Mouse (Mus musculus): ENCODE results near the gene 1810010H24Rik. TPM values are rescaled to one million over a fixed set of nuclear protein-coding genes. Genes with fewer than 3 reads are reported as not detected.
"Not testable (repeated sequence)": the region's sequence is repeated elsewhere in the genome, so short reads cannot be mapped to it uniquely, and the experiment has no call there.

Gene 1810010H24Rik
- polyA plus RNA-seq, 1 experiment = 5.3 TPM

DNA sequence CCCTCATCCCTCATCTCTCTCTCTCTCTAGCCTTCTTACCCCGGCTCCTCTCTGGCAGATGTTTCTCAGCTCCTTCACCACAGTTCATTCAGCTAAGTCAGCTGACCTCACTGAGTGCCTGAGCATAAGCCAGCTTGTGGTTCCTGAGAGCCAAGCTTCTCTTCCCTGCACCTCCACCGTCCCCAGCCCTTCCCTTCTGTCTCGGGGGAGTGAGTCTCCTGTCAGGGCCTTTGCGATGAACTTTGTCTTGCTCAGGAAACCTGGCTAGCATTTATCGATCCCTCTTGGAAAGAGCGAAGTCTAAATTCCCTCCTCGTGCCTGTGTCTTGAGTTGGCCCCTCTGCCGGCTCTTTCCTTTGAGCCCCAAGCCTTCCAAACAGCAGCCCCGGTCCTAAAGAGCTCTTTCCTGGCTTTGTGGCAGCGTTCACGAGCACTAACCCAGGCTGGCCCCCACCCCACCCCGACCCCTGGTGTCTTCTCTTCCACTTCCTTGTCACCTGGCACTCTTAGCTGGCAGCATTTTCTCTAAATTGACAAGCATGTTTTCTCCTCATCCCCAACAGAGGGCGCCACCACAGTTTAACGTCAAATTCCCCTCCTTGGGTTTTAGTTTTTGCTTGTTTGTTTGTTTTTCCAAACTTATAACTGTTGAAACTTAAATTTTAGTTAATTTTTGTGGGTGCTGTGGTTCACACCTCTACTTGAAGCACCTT, 10.7 kb upstream of the 1810010H24Rik start:
- TF ChIP-seq CTCF (IDR thresholded peaks at IDR 0.05; ENCODE audit: borderline replicate concordance, extremely low read depth, insufficient read depth, insufficient read length) (peak; percentile 32; the same call in 1 of the 2 replicates), POLR2A (IDR thresholded peaks at IDR 0.05; ENCODE audit: borderline replicate concordance, extremely low read depth, insufficient read depth, insufficient read length, poor library complexity, severe bottlenecking) (no peak)
- DNase-seq (ENCODE audit: low read depth) = peak; percentile 29

DNA sequence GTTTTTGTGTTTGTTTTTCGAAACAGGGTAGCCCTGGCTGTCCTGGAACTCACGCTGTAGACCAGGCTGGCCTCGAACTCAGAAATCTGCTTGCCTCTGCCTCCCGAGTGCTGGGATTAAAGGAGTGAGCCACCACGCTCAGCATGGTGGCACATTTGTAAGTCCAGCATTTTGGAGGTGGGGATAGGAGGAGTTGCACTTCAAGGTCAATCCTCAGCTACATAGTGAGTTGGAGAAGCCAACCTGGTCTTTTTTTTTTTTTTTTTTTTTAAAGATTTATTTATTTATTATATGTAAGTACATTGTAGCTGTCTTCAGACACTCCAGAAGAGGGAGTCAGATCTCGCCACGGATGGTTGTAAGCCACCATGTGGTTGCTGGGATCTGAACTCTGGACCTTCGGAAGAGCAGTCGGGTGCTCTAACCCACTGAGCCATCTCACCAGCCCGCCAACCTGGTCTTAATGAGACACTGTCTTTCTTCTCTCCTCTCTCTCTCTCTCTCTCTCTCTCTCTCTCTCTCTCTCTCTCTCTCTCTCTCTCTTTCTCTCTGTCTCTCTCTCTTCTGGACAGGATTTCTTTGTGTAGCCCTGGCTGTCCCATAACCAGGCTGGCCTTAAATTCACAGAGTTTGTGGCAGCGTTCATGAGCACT, 9.8 kb upstream of the 1810010H24Rik start:
- not testable (repeated sequence) for DNase-seq (ENCODE audit: low read depth)

DNA sequence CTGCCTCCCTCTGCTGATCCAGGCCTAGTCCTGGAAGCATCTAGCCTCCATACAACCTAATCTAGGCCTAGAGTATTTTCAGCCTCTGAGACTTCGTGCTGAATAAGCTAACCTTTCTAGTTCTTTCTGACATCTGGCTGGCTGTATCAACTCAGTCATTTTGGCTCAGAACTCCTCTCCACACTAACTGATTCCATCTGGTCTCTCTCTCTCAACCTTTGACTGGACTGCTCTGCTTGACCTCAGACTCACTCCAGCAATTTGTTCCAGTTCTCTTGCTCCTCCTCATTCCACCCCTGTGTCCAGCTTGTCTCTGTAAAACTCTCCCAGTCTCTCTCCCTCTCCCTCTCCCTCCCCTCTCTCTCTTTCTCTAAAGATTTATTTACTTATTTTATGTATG, 8.6 kb upstream of the 1810010H24Rik start:
- TF ChIP-seq POLR2A (IDR thresholded peaks at IDR 0.05; ENCODE audit: borderline replicate concordance, extremely low read depth, insufficient read depth, insufficient read length, poor library complexity, severe bottlenecking) (no peak), CTCF (IDR thresholded peaks at IDR 0.05; ENCODE audit: borderline replicate concordance, extremely low read depth, insufficient read depth, insufficient read length) (no peak)
- DNase-seq (ENCODE audit: low read depth) = no peak

DNA sequence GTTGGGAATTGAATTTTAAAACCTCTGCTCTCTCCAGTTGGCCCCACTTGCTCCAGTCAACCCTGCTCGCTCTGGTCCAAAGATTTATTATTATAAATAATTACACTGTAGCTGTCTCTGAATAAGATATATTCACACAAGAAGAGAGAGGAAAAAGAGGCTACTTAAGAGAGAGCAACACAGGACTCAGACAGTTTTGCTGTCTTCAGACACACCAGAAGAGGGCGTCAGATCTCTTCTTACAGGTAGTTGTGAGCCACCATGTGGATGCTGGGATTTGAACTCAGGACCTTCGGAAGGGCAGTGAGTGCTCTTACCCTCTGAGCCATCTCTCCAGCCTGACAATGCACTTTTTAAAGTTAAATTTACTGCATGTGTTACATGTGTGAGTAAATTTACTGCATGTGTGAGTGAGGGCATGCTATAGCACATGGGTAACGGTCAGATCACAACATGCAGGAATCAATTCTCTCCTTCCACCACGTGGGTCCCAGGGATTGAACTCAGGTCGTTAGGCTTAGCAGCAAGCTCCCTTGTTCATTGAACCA, 8.1 kb upstream of the 1810010H24Rik start:
- no peak for TF ChIP-seq CTCF (IDR thresholded peaks at IDR 0.05; ENCODE audit: borderline replicate concordance, extremely low read depth, insufficient read depth, insufficient read length)
- no peak for DNase-seq (ENCODE audit: low read depth)

DNA sequence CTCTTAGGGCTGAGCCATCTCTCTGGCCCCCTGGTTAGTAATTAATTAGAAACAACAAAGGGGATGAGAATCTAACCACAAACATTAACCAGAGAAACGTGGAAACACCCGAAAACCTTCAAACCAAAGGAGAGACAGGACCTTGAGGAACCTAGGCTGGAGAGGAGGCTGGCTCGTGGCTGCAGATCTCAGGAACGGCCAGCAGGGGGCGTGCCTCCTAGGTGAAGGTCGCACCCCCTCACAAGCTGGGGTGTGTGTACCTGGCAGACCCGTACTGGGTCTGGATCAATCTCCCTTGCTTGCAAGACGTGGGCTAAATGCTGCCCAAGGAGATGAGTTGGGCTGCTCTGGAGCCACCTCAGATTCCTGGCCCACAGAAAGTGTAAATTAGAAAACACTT, 6.9 kb upstream of the 1810010H24Rik start:
- TF ChIP-seq POLR2A (IDR thresholded peaks at IDR 0.05; ENCODE audit: borderline replicate concordance, extremely low read depth, insufficient read depth, insufficient read length, poor library complexity, severe bottlenecking) = no peak
- TF ChIP-seq CTCF (IDR thresholded peaks at IDR 0.05; ENCODE audit: borderline replicate concordance, extremely low read depth, insufficient read depth, insufficient read length) = peak; percentile 44; the same call in 1 of the 2 replicates
- no peak for DNase-seq (ENCODE audit: low read depth)

DNA sequence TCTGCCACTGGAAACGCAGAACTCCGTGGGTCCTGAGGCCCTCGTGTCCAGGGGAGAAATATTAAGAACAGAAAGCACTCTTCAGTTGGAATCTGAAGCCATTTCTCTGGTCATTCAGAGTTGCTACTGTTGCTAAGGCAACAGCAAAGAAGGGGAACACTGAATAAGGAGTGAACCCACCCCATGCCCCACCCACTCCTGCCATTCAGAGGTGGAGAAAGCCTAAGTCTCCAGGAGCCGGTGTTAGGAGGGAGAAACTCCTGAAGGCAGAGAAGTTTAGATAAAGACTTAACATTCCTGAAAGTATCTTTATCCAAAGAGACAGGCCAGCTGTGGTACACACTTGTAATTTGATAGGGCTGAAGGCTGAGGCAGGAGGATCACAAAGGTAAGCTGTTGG, 6.2 kb upstream of the 1810010H24Rik start:
- TF ChIP-seq POLR2A (IDR thresholded peaks at IDR 0.05; ENCODE audit: borderline replicate concordance, extremely low read depth, insufficient read depth, insufficient read length, poor library complexity, severe bottlenecking) (no peak), CTCF (IDR thresholded peaks at IDR 0.05; ENCODE audit: borderline replicate concordance, extremely low read depth, insufficient read depth, insufficient read length) (no peak)
- DNase-seq (ENCODE audit: low read depth) = no peak

DNA sequence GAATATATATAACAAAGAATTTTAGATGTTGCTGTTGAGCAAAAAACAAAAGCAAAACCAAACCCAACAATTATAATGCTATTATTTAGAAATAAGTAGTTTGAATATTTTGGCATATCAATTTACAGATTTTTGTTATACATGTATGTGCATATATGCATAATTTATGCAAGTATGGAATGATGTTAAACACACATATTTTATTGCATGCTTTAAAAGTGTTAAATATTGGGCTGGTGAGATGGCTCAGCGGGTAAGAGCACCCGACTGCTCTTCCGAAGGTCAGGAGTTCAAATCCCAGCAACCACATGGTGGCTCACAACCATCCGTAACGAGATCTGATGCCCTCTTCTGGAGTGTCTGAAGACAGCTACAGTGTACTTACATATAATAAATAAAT, 5.8 kb upstream of the 1810010H24Rik start:
- DNase-seq (ENCODE audit: low read depth) = not testable (repeated sequence)

DNA sequence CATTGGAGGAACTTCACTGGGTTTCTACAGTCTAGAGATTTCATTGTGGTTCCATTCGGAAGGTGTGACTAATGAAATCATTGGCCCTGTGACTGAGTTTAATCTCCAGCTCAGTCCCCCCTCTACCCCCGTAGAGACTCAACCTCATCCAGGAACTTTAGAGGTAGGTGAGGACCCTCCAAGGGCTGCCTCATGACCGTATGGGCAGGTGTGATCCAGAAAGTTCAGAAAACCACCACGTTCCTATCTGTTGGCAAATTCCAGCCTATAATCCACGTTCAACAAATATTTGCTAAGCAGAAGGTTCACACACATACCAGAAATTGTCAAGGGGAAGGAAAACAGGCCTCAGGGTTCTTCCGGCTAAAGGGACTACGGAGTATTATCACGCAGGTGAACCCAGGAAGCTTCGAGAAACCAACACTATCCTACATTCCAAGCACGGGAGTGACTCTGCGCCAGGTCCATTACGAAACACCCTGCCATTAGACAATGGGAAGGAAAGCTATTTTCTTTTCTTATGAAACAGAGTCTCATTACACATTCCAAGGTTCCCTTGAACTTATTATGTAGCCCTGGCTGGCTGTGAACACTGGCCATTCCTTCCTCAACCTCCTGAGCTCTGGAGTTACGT, 3.3 kb upstream of the 1810010H24Rik start:
- TF ChIP-seq POLR2A (IDR thresholded peaks at IDR 0.05; ENCODE audit: borderline replicate concordance, extremely low read depth, insufficient read depth, insufficient read length, poor library complexity, severe bottlenecking) (no peak), CTCF (IDR thresholded peaks at IDR 0.05; ENCODE audit: borderline replicate concordance, extremely low read depth, insufficient read depth, insufficient read length) (no peak)
- DNase-seq (ENCODE audit: low read depth) = no peak

DNA sequence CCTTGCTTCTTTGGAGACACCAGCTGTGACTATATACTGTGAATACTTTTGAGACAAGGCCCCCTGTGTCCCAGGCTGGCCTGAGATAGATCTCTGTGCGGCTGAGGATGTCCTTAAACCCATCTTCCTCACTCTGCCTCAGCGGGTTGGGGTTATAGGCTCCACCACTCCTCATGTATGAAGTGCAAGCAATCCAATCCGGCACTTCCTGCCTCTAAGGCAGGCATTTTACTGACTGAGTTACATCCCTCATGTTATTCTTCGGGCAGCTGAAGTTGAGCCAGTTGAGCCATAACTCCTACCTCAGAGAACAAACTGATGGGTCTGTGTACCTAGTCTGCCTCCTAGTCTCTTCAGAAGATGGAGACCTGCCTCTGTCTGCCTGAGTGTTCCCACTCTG, 1.1 kb upstream of the 1810010H24Rik start:
- TF ChIP-seq POLR2A (IDR thresholded peaks at IDR 0.05; ENCODE audit: borderline replicate concordance, extremely low read depth, insufficient read depth, insufficient read length, poor library complexity, severe bottlenecking) (no peak), CTCF (IDR thresholded peaks at IDR 0.05; ENCODE audit: borderline replicate concordance, extremely low read depth, insufficient read depth, insufficient read length) (no peak)

DNA sequence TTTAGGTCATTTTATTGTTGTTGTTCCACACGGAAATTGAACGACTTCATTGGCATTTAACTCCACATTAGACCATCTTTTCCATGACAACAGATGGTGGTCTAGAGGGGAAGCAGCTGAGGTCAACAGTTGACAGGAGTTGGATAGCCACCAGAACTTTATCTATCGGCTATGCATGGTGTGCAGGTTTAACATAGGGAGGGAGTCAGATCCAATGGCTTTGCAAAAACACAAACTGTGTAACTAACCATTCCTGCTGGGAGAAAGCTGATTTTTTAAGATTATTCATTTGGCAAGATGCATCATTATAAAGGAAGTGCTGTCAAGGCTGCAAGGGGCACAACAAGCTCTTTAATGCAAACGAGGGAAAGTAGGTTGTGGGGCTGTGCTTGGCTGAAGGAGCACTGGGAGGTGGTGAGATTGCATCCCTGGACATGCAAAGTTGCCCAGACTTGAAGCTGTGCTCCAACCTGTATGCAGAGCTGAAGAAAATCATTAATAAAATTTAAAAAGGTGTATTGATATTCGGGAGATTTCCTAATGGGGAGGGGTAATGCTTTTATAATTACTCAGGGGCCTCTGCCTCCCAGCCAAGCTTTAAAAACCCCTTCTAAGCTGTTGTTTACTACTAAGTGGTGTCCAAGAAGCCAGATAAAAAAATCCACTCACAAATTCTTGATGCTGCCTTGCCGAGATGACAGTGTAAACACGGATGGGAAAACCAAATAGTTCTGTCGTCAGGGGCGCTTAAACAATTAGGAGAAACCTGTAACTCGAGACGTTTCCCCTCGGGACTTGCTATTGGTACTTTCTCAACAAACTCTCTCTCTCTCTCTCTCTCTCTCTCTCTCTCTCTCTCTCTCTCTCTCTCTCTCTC, 1.3 kb downstream of the 1810010H24Rik start:
- peak; percentile 48 for DNase-seq (ENCODE audit: low read depth)
- TF ChIP-seq CTCF (IDR thresholded peaks at IDR 0.05; ENCODE audit: borderline replicate concordance, extremely low read depth, insufficient read depth, insufficient read length) (no peak), POLR2A (IDR thresholded peaks at IDR 0.05; ENCODE audit: borderline replicate concordance, extremely low read depth, insufficient read depth, insufficient read length, poor library complexity, severe bottlenecking) (no peak)

More for the DNA sequence above, 1.1 kb upstream of the 1810010H24Rik start:
- DNase-seq (ENCODE audit: low read depth) = no peak
